Mouse (Mus musculus): ENCODE measurements around the gene Vmn2r54.
"Not testable (repeated sequence)": the region's sequence is repeated elsewhere in the genome, so short reads cannot be mapped to it uniquely, and the experiment has no call there.

Gene Vmn2r54

GRCm38 (mm10) chr7:12640219-12640618, at the start of gene Vmn2r54:
Gene Vmn2r54 (minus strand): TSS chr7:12640319.
- DNase-seq (ENCODE audit: low spot score in 2 of 2) = not testable (repeated sequence)

GRCm38 (mm10) chr7:12684903-12685302, 44.8 kb upstream of the Vmn2r54 start, which contains the start of gene Vmn2r55:
Gene Vmn2r55 (minus strand): TSS chr7:12685003.
- DNase-seq (ENCODE audit: low spot score in 2 of 2) = not testable (repeated sequence)

GRCm38 (mm10) chr7:12608688-12609087, 31.4 kb downstream of the Vmn2r54 start, which contains the start of gene Vmn2r53:
Gene Vmn2r53 (minus strand): TSS chr7:12608788.
- no peak for DNase-seq (ENCODE audit: low spot score in 2 of 2)
